Mouse (Mus musculus) lung, embryonic 16.5 days (tissue): Measurements from ENCODE around the gene Tbccd1. TPM values are rescaled to one million over a fixed set of nuclear protein-coding genes. Genes with fewer than 3 reads are reported as not detected.

Source experiments
- ATAC-seq: fragments of 200-750 bp; cut with Nextera tagmentation; 2 replicates; pipeline ENCODE4 v1.8.0; 2017; ENCODE audit warnings: low read depth, mild to moderate bottlenecking, moderate library complexity
- H3K27ac ChIP-seq: fragments of 300-500 bp; sonication (generic); 2 replicates; pipeline ENCODE4 v1.5.1; 2014; ENCODE audit warnings: mild to moderate bottlenecking, control low read depth, low read length
- H3K27me3 ChIP-seq: fragments of 300-500 bp; sonication (generic); 2 replicates; pipeline ENCODE4 v1.6.1; 2014; ENCODE audit warnings: low read depth, low read length, mixed read lengths; ENCODE audit not compliant: control insufficient read depth, insufficient read depth
- H3K36me3 ChIP-seq: fragments of 300-500 bp; sonication (generic); 2 replicates; pipeline ENCODE4 v1.6.1; 2014; ENCODE audit warnings: low read length; ENCODE audit not compliant: control insufficient read depth, insufficient read depth
- H3K4me1 ChIP-seq: fragments of 300-500 bp; sonication (generic); replicated peaks from 2 replicates; pipeline ENCODE4 v1.6.1; 2014; ENCODE audit warnings: low read length, mixed read lengths; ENCODE audit not compliant: control insufficient read depth, insufficient read depth
- H3K4me2 ChIP-seq: fragments of 300-500 bp; sonication (generic); 2 replicates; pipeline ENCODE4 v1.6.1; 2014; ENCODE audit warnings: low read depth, low read length, control low read depth
- H3K4me3 ChIP-seq: fragments of 300-500 bp; sonication (generic); 2 replicates; pipeline ENCODE4 v1.5.1; 2014; ENCODE audit warnings: mild to moderate bottlenecking, low read length, control low read depth
- H3K9ac ChIP-seq: fragments of 300-500 bp; sonication (generic); 2 replicates; pipeline ENCODE4 v1.6.1; 2014; ENCODE audit warnings: low read length, control low read depth
- H3K9me3 ChIP-seq: fragments of 300-500 bp; sonication (generic); 2 replicates; pipeline ENCODE4 v1.6.1; 2016; ENCODE audit warnings: low read length; ENCODE audit not compliant: control insufficient read depth
- WGBS: fragments of 180-500 bp; shearing (Covaris S2); extraction: QIAGEN DNeasy Blood & Tissue Kit; methylation state at CpG from one replicate; pipeline ENCODE4 v1.1.7; 2014; 5-methylcytosine and 5-hydroxymethylcytosine counted together
- polyA plus RNA-seq: library from polyadenylated mRNA; unstranded; fragments of >200 nt; fragmentation: Nextera tagmentation; extraction: Ambion mirVana; gene quantifications from 2 replicates; pipeline ENCODE4 v1.2.1, GENCODE M21; 2015

Tbccd1 gene
- polyA plus RNA-seq: 26.7 and 27.4 TPM in 2 replicates

GRCm38 (mm10) chr16:22857431-22858113 is at the start of gene Tbccd1, which contains the start of gene Dnajb11:
TSS of gene Tbccd1 (minus strand) at chr16:22857669.
TSS of gene Dnajb11 (plus strand) at chr16:22857845.
- H3K27me3 ChIP-seq: no peaks in the 10 kb centered on the region
- WGBS: under 1% methylated on average over 62 of the region's 62 CpGs
- no peaks in the 10 kb centered on the region; the same call in 1 of the 2 replicates for H3K36me3 ChIP-seq
- H3K4me1 ChIP-seq: peaks cover 11% of the 10 kb centered on the region
- no peaks in the 10 kb centered on the region for H3K9me3 ChIP-seq
- peak within 1 kb of the TSS; percentile 91 for H3K4me2 ChIP-seq
- peak within 1 kb of the TSS; percentile 68 for H3K27ac ChIP-seq
- H3K4me3 ChIP-seq: peak within 1 kb of the TSS; percentile 99
- peak; percentile 99 for ATAC-seq
- peak within 1 kb of the TSS; percentile 94 for H3K9ac ChIP-seq

- Histone ChIP-seq H3K9me3 (no peaks in the 10 kb centered on the region), H3K27me3 (no peaks in the 10 kb centered on the region), H3K4me1 (no peaks in the 10 kb centered on the region), H3K36me3 (no peaks in the 10 kb centered on the region), H3K4me3 (no peak overlapping the region), H3K27ac (no peak overlapping the region), H3K9ac (no peak overlapping the region), H3K4me2 (no peak overlapping the region)
- ATAC-seq: no peak
- 42% methylated on average over 3 of the region's 3 CpGs for WGBS
Observed at GRCm38 (mm10) chr16:22901326-22901725, 43.9 kb upstream of the Tbccd1 start.

GRCm38 (mm10) chr16:22899866-22900570 is 42.5 kb upstream of the Tbccd1 start:
- 58% methylated on average over 10 of the region's 10 CpGs for WGBS
- H3K36me3 ChIP-seq: no peaks in the 10 kb centered on the region
- ATAC-seq: no peak

GRCm38 (mm10) chr16:22899346-22899745 is 41.9 kb upstream of the Tbccd1 start:
- Histone ChIP-seq H3K4me1 (no peaks in the 10 kb centered on the region), H3K27me3 (no peaks in the 10 kb centered on the region), H3K9me3 (no peaks in the 10 kb centered on the region), H3K4me3 (no peak overlapping the region), H3K9ac (no peak overlapping the region), H3K4me2 (no peak overlapping the region), H3K36me3 (no peaks in the 10 kb centered on the region), H3K27ac (no peak overlapping the region)
- no peak for ATAC-seq
- 44% methylated on average over 5 of the region's 5 CpGs for whole genome bisulfite sequencing

More at GRCm38 (mm10) chr16:22899866-22900570, 42.5 kb upstream of the Tbccd1 start:
- Histone ChIP-seq H3K4me2 (no peak overlapping the region), H3K9me3 (no peaks in the 10 kb centered on the region), H3K4me3 (no peak overlapping the region), H3K4me1 (no peaks in the 10 kb centered on the region), H3K27me3 (no peaks in the 10 kb centered on the region), H3K27ac (no peak overlapping the region), H3K9ac (no peak overlapping the region)

GRCm38 (mm10) chr16:22896618-22897017 is 39.1 kb upstream of the Tbccd1 start:
- Histone ChIP-seq H3K27me3 (no peaks in the 10 kb centered on the region), H3K36me3 (no peaks in the 10 kb centered on the region), H3K4me1 (no peaks in the 10 kb centered on the region), H3K27ac (no peak overlapping the region), H3K4me3 (no peak overlapping the region), H3K9me3 (no peaks in the 10 kb centered on the region), H3K4me2 (no peak overlapping the region), H3K9ac (no peak overlapping the region)
- WGBS: 44% methylated on average over 2 of the region's 2 CpGs
- ATAC-seq: no peak

GRCm38 (mm10) chr16:22894095-22894494 is 36.6 kb upstream of the Tbccd1 start:
- ATAC-seq: no peak
- no peak overlapping the region for H3K27ac ChIP-seq
- H3K36me3 ChIP-seq: no peaks in the 10 kb centered on the region
- H3K9me3 ChIP-seq: no peaks in the 10 kb centered on the region
- H3K4me1 ChIP-seq: no peaks in the 10 kb centered on the region
- 66% methylated on average over 8 of the region's 8 CpGs for WGBS
- no peak overlapping the region for H3K9ac ChIP-seq
- H3K4me2 ChIP-seq: no peak overlapping the region
- H3K4me3 ChIP-seq: no peak overlapping the region
- H3K27me3 ChIP-seq: no peaks in the 10 kb centered on the region

GRCm38 (mm10) chr16:22891733-22892154 is 34.3 kb upstream of the Tbccd1 start:
- Histone ChIP-seq H3K27ac (no peak overlapping the region), H3K4me2 (no peak overlapping the region), H3K27me3 (no peaks in the 10 kb centered on the region), H3K4me1 (no peaks in the 10 kb centered on the region), H3K4me3 (no peak overlapping the region), H3K9me3 (no peaks in the 10 kb centered on the region), H3K9ac (no peak overlapping the region), H3K36me3 (no peaks in the 10 kb centered on the region)
- ATAC-seq: no peak
- 70% methylated on average over 8 of the region's 8 CpGs for WGBS

GRCm38 (mm10) chr16:22890683-22891510 is 33.4 kb upstream of the Tbccd1 start, which contains the start of gene Ahsg:
TSS of gene Ahsg (plus strand) at chr16:22891277.
- WGBS: 85% methylated on average over 11 of the region's 11 CpGs
- Histone ChIP-seq H3K9ac (no peak within 1 kb of the TSS), H3K9me3 (no peaks in the 10 kb centered on the region), H3K36me3 (no peaks in the 10 kb centered on the region), H3K4me1 (no peaks in the 10 kb centered on the region), H3K27ac (no peak within 1 kb of the TSS), H3K4me3 (no peak within 1 kb of the TSS), H3K27me3 (no peaks in the 10 kb centered on the region), H3K4me2 (no peak within 1 kb of the TSS)
- no peak for ATAC-seq

GRCm38 (mm10) chr16:22889716-22890115 is 32.2 kb upstream of the Tbccd1 start:
- H3K27me3 ChIP-seq: no peaks in the 10 kb centered on the region
- 80% methylated on average over 8 of the region's 8 CpGs for WGBS
- H3K9me3 ChIP-seq: no peaks in the 10 kb centered on the region
- H3K36me3 ChIP-seq: no peaks in the 10 kb centered on the region
- H3K4me1 ChIP-seq: no peaks in the 10 kb centered on the region
- ATAC-seq: no peak
- no peak overlapping the region for H3K4me3 ChIP-seq
- no peak overlapping the region for H3K27ac ChIP-seq
- no peak overlapping the region for H3K4me2 ChIP-seq
- H3K9ac ChIP-seq: no peak overlapping the region
